Mouse (Mus musculus) C2C12 (cell line): ENCODE results near the gene Cdkn2d.

Experiments used
- CEBPB ChIP-seq: IDR thresholded peaks from one replicate; pipeline ENCODE4 v1.6.1; 2011; ENCODE audit warnings: low read depth, mild to moderate bottlenecking, control low read depth, moderate library complexity
- CTCF ChIP-seq: IDR thresholded peaks from one replicate; pipeline ENCODE4 v1.5.1; 2011; ENCODE audit not compliant: control insufficient read depth, insufficient read depth, insufficient read length
- FOSL1 ChIP-seq: IDR thresholded peaks from one replicate; pipeline ENCODE4 v1.8.0; 2011; ENCODE audit warnings: mild to moderate bottlenecking, low read length; ENCODE audit not compliant: poor library complexity, insufficient read depth, severe bottlenecking
- MAX ChIP-seq: IDR thresholded peaks from one replicate; pipeline ENCODE4 v1.6.1; 2011; ENCODE audit warnings: mild to moderate bottlenecking, control low read depth
- USF1 ChIP-seq: IDR thresholded peaks from one replicate; pipeline ENCODE4 v1.6.1; 2011; ENCODE audit warnings: low read depth, mild to moderate bottlenecking, control low read depth, moderate library complexity

DNA sequence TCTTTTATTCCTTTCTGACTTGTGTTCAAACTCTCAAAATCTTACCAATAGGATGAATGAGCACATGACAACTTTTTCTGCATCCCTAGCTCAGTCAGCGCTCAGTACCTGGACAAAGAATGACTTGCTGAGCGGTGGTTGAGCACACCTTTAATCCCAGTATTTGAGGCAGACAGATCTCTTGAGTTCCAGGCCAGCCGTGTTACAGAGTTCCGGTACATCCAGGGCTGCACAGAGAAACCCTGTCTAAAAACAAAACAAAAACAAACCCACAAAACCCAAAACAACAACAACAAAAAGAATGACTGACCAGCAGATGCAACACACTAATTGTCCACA, 29.0 kb upstream of the Cdkn2d start:
- TF ChIP-seq CTCF (no peak), CEBPB (no peak), MAX (no peak), FOSL1 (no peak), USF1 (no peak)
